Mouse (Mus musculus): ENCODE data around the gene Morn1. TPM values are rescaled to one million over a fixed set of nuclear protein-coding genes. Genes with fewer than 3 reads are reported as not detected.

Gene Morn1
- total and polyA plus RNA-seq, 3 experiments, result 3.8 to 8.7 (median 4.0) TPM

GRCm38 (mm10) chr4:155040197-155040596, 46.2 kb upstream of the Morn1 start:
- Histone ChIP-seq H3K4me1 (ENCODE audit: control insufficient read depth in 1 of 2, insufficient read depth in 2 of 2) (no peaks in the 10 kb centered on the region), H3K27me3 (replicated peaks) (peaks cover 93% of the 10 kb centered on the region), H3K27ac (ENCODE audit: insufficient read depth, low read depth) (no peak overlapping the region), H3K9me3 (replicated peaks; ENCODE audit: low read length) (no peaks in the 10 kb centered on the region), H3K4me3 (replicated peaks in 1 of 3; ENCODE audit: low read depth in 2 of 3, low read length in 2 of 3, poor library complexity in 1 of 3) (no peak overlapping the region), H3K79me2 (replicated peaks; ENCODE audit: control insufficient read depth, extremely low read depth, insufficient read depth, poor library complexity, severe bottlenecking) (no peaks in the 10 kb centered on the region), H3K36me3 (replicated peaks in 1 of 2; ENCODE audit: control insufficient read depth in 1 of 2, insufficient read depth in 1 of 2, low read length in 1 of 2) (no peaks in the 10 kb centered on the region), H3K4me2 (ENCODE audit: insufficient read depth, low read depth, poor library complexity, severe bottlenecking) (no peak overlapping the region), H3K9ac (ENCODE audit: insufficient read depth, low read depth) (no peak overlapping the region)
- in situ Hi-C loops (cut with MboI; ENCODE audit: low pct_ligation_motif_present, low pct_unique_long_range_greater_than_20kb, low sequenced_read_pairs), result no loop called here
- TF ChIP-seq USF1 (IDR thresholded peaks at IDR 0.05; ENCODE audit: low read depth, low read length) (no peak), EP300 (IDR thresholded peaks at IDR 0.05; ENCODE audit: low read length) (no peak), MYC (IDR thresholded peaks at IDR 0.05; ENCODE audit: low read depth, low read length) (no peak), RCOR1 (conservative IDR thresholded peaks at IDR 0.05; ENCODE audit: low read depth, low read length) (no peak), BHLHE40 (IDR thresholded peaks at IDR 0.05; ENCODE audit: low read depth, low read length) (no peak), POLR2A (IDR thresholded peaks at IDR 0.05; ENCODE audit: low read depth, low read length) (no peak), SMC3 (IDR thresholded peaks at IDR 0.05; ENCODE audit: low read depth, low read length) (no peak), ELF1 (IDR thresholded peaks at IDR 0.05; ENCODE audit: low read depth, low read length) (no peak), NELFE (IDR thresholded peaks at IDR 0.05; ENCODE audit: low read depth, low read length) (no peak), PAX5 (IDR thresholded peaks at IDR 0.05; ENCODE audit: low read length) (no peak), GABPA (IDR thresholded peaks at IDR 0.05; ENCODE audit: insufficient replicate concordance, low read depth, low read length) (no peak), ETS1 (conservative IDR thresholded peaks at IDR 0.05; ENCODE audit: low read depth, low read length) (no peak), HCFC1 (IDR thresholded peaks at IDR 0.05; ENCODE audit: low read depth, low read length) (no peak), RAD21 (IDR thresholded peaks at IDR 0.05; ENCODE audit: low read depth, low read length) (no peak), POLR2AphosphoS2 (IDR thresholded peaks at IDR 0.05; ENCODE audit: low read depth, low read length) (no peak)
- dilution Hi-C loops (cut with MboI; ENCODE audit: extremely low pct_ligation_motif_present, extremely low pct_unique_long_range_greater_than_20kb, low sequenced_read_pairs), result loop anchor here (25.0 kb wide), 1 partner anchor 153 kb away; the partner anchor contains the start of gene Fam213b
- no peak for DNase-seq (ENCODE audit: extremely low read depth)

GRCm38 (mm10) chr4:155040696-155041095, 45.7 kb upstream of the Morn1 start:
- in situ Hi-C loops (cut with MboI; ENCODE audit: low pct_ligation_motif_present, low pct_unique_long_range_greater_than_20kb, low sequenced_read_pairs) (no loop called here), dilution Hi-C loops (cut with MboI; ENCODE audit: extremely low pct_ligation_motif_present, extremely low pct_unique_long_range_greater_than_20kb, low sequenced_read_pairs) (loop anchor here (25.0 kb wide), 1 partner anchor 153 kb away; the partner anchor contains the start of gene Fam213b)
- Histone ChIP-seq H3K9ac (ENCODE audit: insufficient read depth, low read depth) (no peak overlapping the region), H3K4me1 (ENCODE audit: control insufficient read depth in 1 of 2, insufficient read depth in 2 of 2) (no peaks in the 10 kb centered on the region), H3K36me3 (replicated peaks in 1 of 2; ENCODE audit: control insufficient read depth in 1 of 2, insufficient read depth in 1 of 2, low read length in 1 of 2) (no peaks in the 10 kb centered on the region), H3K27ac (ENCODE audit: insufficient read depth, low read depth) (no peak overlapping the region), H3K9me3 (replicated peaks; ENCODE audit: low read length) (no peaks in the 10 kb centered on the region), H3K27me3 (replicated peaks) (peaks cover 93% of the 10 kb centered on the region), H3K79me2 (replicated peaks; ENCODE audit: control insufficient read depth, extremely low read depth, insufficient read depth, poor library complexity, severe bottlenecking) (no peaks in the 10 kb centered on the region), H3K4me3 (replicated peaks in 1 of 3; ENCODE audit: low read depth in 2 of 3, low read length in 2 of 3, poor library complexity in 1 of 3) (no peak overlapping the region), H3K4me2 (ENCODE audit: insufficient read depth, low read depth, poor library complexity, severe bottlenecking) (no peak overlapping the region)
- TF ChIP-seq CHD1 (IDR thresholded peaks at IDR 0.05; ENCODE audit: low read depth, low read length) (no peak), NRF1 (IDR thresholded peaks at IDR 0.05; ENCODE audit: low read depth, low read length) (no peak), MXI1 (IDR thresholded peaks at IDR 0.05; ENCODE audit: low read depth, low read length) (no peak), IRF4 (IDR thresholded peaks at IDR 0.05; ENCODE audit: low read depth, low read length) (no peak), MEF2A (IDR thresholded peaks at IDR 0.05; ENCODE audit: borderline replicate concordance, low read depth, low read length) (no peak), NELFE (IDR thresholded peaks at IDR 0.05; ENCODE audit: low read depth, low read length) (no peak), UBTF (IDR thresholded peaks at IDR 0.05; ENCODE audit: low read depth, low read length) (no peak), ZC3H11A (IDR thresholded peaks at IDR 0.05; ENCODE audit: low read depth, low read length) (no peak), ZNF384 (IDR thresholded peaks at IDR 0.05; ENCODE audit: low read depth, low read length) (no peak), TCF12 (IDR thresholded peaks at IDR 0.05; ENCODE audit: low read depth, low read length) (no peak), ELF1 (IDR thresholded peaks at IDR 0.05; ENCODE audit: low read depth, low read length) (no peak), USF2 (conservative IDR thresholded peaks at IDR 0.05; ENCODE audit: low read depth, low read length) (no peak), RCOR1 (conservative IDR thresholded peaks at IDR 0.05; ENCODE audit: low read depth, low read length) (no peak), PAX5 (IDR thresholded peaks at IDR 0.05; ENCODE audit: low read length) (no peak), ETS1 (conservative IDR thresholded peaks at IDR 0.05; ENCODE audit: low read depth, low read length) (no peak), CTCF (conservative IDR thresholded peaks at IDR 0.05 in 1 of 2, IDR thresholded peaks at IDR 0.05 in 1 of 2; ENCODE audit: low read depth in 2 of 2, low read length in 2 of 2) (no peak), GABPA (IDR thresholded peaks at IDR 0.05; ENCODE audit: insufficient replicate concordance, low read depth, low read length) (no peak), JUND (conservative IDR thresholded peaks at IDR 0.05; ENCODE audit: low read depth, low read length) (no peak)
- no peak for DNase-seq (ENCODE audit: extremely low read depth)

All from CH12.LX (cell line).